Mouse (Mus musculus): Measurements from ENCODE around the gene Tekt5. TPM values are rescaled to one million over a fixed set of nuclear protein-coding genes. Genes with fewer than 3 reads are reported as not detected.

The Tekt5 gene
- polyA plus RNA-seq, 1 experiment from 2014 or later = 20.9 TPM

- Histone ChIP-seq H3K4me2 (ENCODE audit: low read depth, low read length) (no peak overlapping the region), H3K36me3 (ENCODE audit: control insufficient read depth, insufficient read depth, low read length) (no peaks in the 10 kb centered on the region), H3K27ac (ENCODE audit: low read depth, low read length) (no peak overlapping the region), H3K9ac (replicated peaks; ENCODE audit: low read depth, low read length) (no peak overlapping the region), H3K9me3 (ENCODE audit: control insufficient read depth, low read length) (no peaks in the 10 kb centered on the region), H3K4me1 (ENCODE audit: control insufficient read depth, insufficient read depth, low read length) (no peaks in the 10 kb centered on the region), H3K4me3 (ENCODE audit: low read depth, low read length) (no peak overlapping the region), H3K27me3 (ENCODE audit: control insufficient read depth, insufficient read depth, low read length) (no peaks in the 10 kb centered on the region)
- no peak for ATAC-seq (ENCODE audit: low read depth)
- 53% methylated on average over 7 of the region's 7 CpGs for WGBS
These were observed 62.6 kb downstream of the Tekt5 start for GRCm38 (mm10) chr16:10332732-10333131.

- no peaks in the 10 kb centered on the region for H3K36me3 ChIP-seq (ENCODE audit: control insufficient read depth, insufficient read depth, low read length)
- H3K4me1 ChIP-seq (ENCODE audit: control insufficient read depth, insufficient read depth, low read length) = no peaks in the 10 kb centered on the region
- ATAC-seq (ENCODE audit: low read depth) = no peak
- H3K9ac ChIP-seq (replicated peaks; ENCODE audit: low read depth, low read length) = no peak overlapping the region
- H3K27me3 ChIP-seq (ENCODE audit: control insufficient read depth, insufficient read depth, low read length) = no peaks in the 10 kb centered on the region
- no peak overlapping the region for H3K4me3 ChIP-seq (ENCODE audit: low read depth, low read length)
- H3K4me2 ChIP-seq (ENCODE audit: low read depth, low read length) = no peak overlapping the region
- WGBS = 87% methylated on average over 12 of the region's 12 CpGs
- H3K27ac ChIP-seq (ENCODE audit: low read depth, low read length) = no peak overlapping the region
- no peaks in the 10 kb centered on the region for H3K9me3 ChIP-seq (ENCODE audit: control insufficient read depth, low read length)
These were observed 64.4 kb downstream of the Tekt5 start for GRCm38 (mm10) chr16:10330586-10331495.

- no peak for ATAC-seq (ENCODE audit: low read depth)
- Histone ChIP-seq H3K4me3 (ENCODE audit: low read depth, low read length) (no peak overlapping the region), H3K9me3 (ENCODE audit: control insufficient read depth, low read length) (no peaks in the 10 kb centered on the region), H3K36me3 (ENCODE audit: control insufficient read depth, insufficient read depth, low read length) (no peaks in the 10 kb centered on the region), H3K4me2 (ENCODE audit: low read depth, low read length) (no peak overlapping the region), H3K27ac (ENCODE audit: low read depth, low read length) (no peak overlapping the region), H3K27me3 (ENCODE audit: control insufficient read depth, insufficient read depth, low read length) (no peaks in the 10 kb centered on the region), H3K4me1 (ENCODE audit: control insufficient read depth, insufficient read depth, low read length) (no peaks in the 10 kb centered on the region), H3K9ac (replicated peaks; ENCODE audit: low read depth, low read length) (no peak overlapping the region)
- 49% methylated on average over 13 of the region's 13 CpGs for WGBS
These were observed 67.5 kb downstream of the Tekt5 start for GRCm38 (mm10) chr16:10327563-10328333.

GRCm38 (mm10) chr16:10319914-10320569, 75.2 kb downstream of the Tekt5 start:
- ATAC-seq (ENCODE audit: low read depth) = no peak
- H3K27ac ChIP-seq (ENCODE audit: low read depth, low read length) = no peak overlapping the region
- H3K4me2 ChIP-seq (ENCODE audit: low read depth, low read length) = no peak overlapping the region
- H3K9me3 ChIP-seq (ENCODE audit: control insufficient read depth, low read length) = no peaks in the 10 kb centered on the region
- H3K36me3 ChIP-seq (ENCODE audit: control insufficient read depth, insufficient read depth, low read length) = no peaks in the 10 kb centered on the region
- WGBS = 55% methylated on average over 17 of the region's 17 CpGs
- H3K4me3 ChIP-seq (ENCODE audit: low read depth, low read length) = no peak overlapping the region
- H3K4me1 ChIP-seq (ENCODE audit: control insufficient read depth, insufficient read depth, low read length) = no peaks in the 10 kb centered on the region
- no peaks in the 10 kb centered on the region for H3K27me3 ChIP-seq (ENCODE audit: control insufficient read depth, insufficient read depth, low read length)
- H3K9ac ChIP-seq (replicated peaks; ENCODE audit: low read depth, low read length) = no peak overlapping the region

GRCm38 (mm10) chr16:10317197-10317544, 78.1 kb downstream of the Tekt5 start:
- no peak for ATAC-seq (ENCODE audit: low read depth)
- H3K9me3 ChIP-seq (ENCODE audit: control insufficient read depth, low read length) = no peaks in the 10 kb centered on the region
- 56% methylated on average over 4 of the region's 4 CpGs for WGBS

GRCm38 (mm10) chr16:10316493-10317196, 78.6 kb downstream of the Tekt5 start:
- Histone ChIP-seq H3K4me3 (ENCODE audit: low read depth, low read length) (no peak overlapping the region), H3K4me1 (ENCODE audit: control insufficient read depth, insufficient read depth, low read length) (0 out of 2 replicates have a peak, but pooled peaks cover 5% of the 10 kb centered on the region), H3K9me3 (ENCODE audit: control insufficient read depth, low read length) (no peaks in the 10 kb centered on the region), H3K27me3 (ENCODE audit: control insufficient read depth, insufficient read depth, low read length) (peaks cover 5% of the 10 kb centered on the region; the same call in 1 of the 2 replicates), H3K9ac (replicated peaks; ENCODE audit: low read depth, low read length) (no peak overlapping the region), H3K36me3 (ENCODE audit: control insufficient read depth, insufficient read depth, low read length) (no peaks in the 10 kb centered on the region), H3K4me2 (ENCODE audit: low read depth, low read length) (no peak overlapping the region), H3K27ac (ENCODE audit: low read depth, low read length) (no peak overlapping the region)
- ATAC-seq (ENCODE audit: low read depth) = no peak
- 87% methylated on average over 10 of the region's 10 CpGs for WGBS

More at GRCm38 (mm10) chr16:10317197-10317544, 78.1 kb downstream of the Tekt5 start:
- Histone ChIP-seq H3K4me3 (ENCODE audit: low read depth, low read length) (no peak overlapping the region), H3K9ac (replicated peaks; ENCODE audit: low read depth, low read length) (no peak overlapping the region), H3K27me3 (ENCODE audit: control insufficient read depth, insufficient read depth, low read length) (peaks cover 5% of the 10 kb centered on the region; the same call in 1 of the 2 replicates), H3K36me3 (ENCODE audit: control insufficient read depth, insufficient read depth, low read length) (no peaks in the 10 kb centered on the region), H3K4me2 (ENCODE audit: low read depth, low read length) (no peak overlapping the region), H3K27ac (ENCODE audit: low read depth, low read length) (no peak overlapping the region), H3K4me1 (ENCODE audit: control insufficient read depth, insufficient read depth, low read length) (0 out of 2 replicates have a peak, but pooled peaks cover 5% of the 10 kb centered on the region)

GRCm38 (mm10) chr16:10313646-10314088, 81.6 kb downstream of the Tekt5 start, which contains the start of gene Emp2:
Emp2 (minus strand) TSS chr16:10313968.
- no peaks in the 10 kb centered on the region for H3K9me3 ChIP-seq (ENCODE audit: control insufficient read depth, low read length)
- H3K36me3 ChIP-seq (ENCODE audit: control insufficient read depth, insufficient read depth, low read length) = no peaks in the 10 kb centered on the region
- peaks cover 5% of the 10 kb centered on the region; the same call in 1 of the 2 replicates for H3K27me3 ChIP-seq (ENCODE audit: control insufficient read depth, insufficient read depth, low read length)
- H3K27ac ChIP-seq (ENCODE audit: low read depth, low read length) = no peak within 1 kb of the TSS
- WGBS = under 1% methylated on average over 36 of the region's 40 CpGs
- ATAC-seq (ENCODE audit: low read depth) = peak; percentile 82; the same call in 1 of the 2 replicates
- H3K4me2 ChIP-seq (ENCODE audit: low read depth, low read length) = peak within 1 kb of the TSS; percentile 72
- peak within 1 kb of the TSS; percentile 36 for H3K4me3 ChIP-seq (ENCODE audit: low read depth, low read length)
- H3K4me1 ChIP-seq (ENCODE audit: control insufficient read depth, insufficient read depth, low read length) = 0 out of 2 replicates have a peak, but pooled peaks cover 5% of the 10 kb centered on the region
- peak within 1 kb of the TSS; percentile 39 for H3K9ac ChIP-seq (replicated peaks; ENCODE audit: low read depth, low read length)

- H3K27me3 ChIP-seq (ENCODE audit: control insufficient read depth, insufficient read depth, low read length) = peaks cover 5% of the 10 kb centered on the region; the same call in 1 of the 2 replicates
- 0 out of 2 replicates have a peak, but pooled peaks cover 5% of the 10 kb centered on the region for H3K4me1 ChIP-seq (ENCODE audit: control insufficient read depth, insufficient read depth, low read length)
- H3K36me3 ChIP-seq (ENCODE audit: control insufficient read depth, insufficient read depth, low read length) = no peaks in the 10 kb centered on the region
- peak overlapping the region; percentile 72 for H3K4me2 ChIP-seq (ENCODE audit: low read depth, low read length)
- 0 out of 2 replicates have a peak overlapping the region, but pooled peaks have one; percentile 39 for H3K9ac ChIP-seq (replicated peaks; ENCODE audit: low read depth, low read length)
- H3K9me3 ChIP-seq (ENCODE audit: control insufficient read depth, low read length) = no peaks in the 10 kb centered on the region
- 3% methylated on average over 15 of the region's 15 CpGs for WGBS
- no peak overlapping the region for H3K27ac ChIP-seq (ENCODE audit: low read depth, low read length)
- ATAC-seq (ENCODE audit: low read depth) = peak; percentile 68; the same call in 1 of the 2 replicates
- H3K4me3 ChIP-seq (ENCODE audit: low read depth, low read length) = peak overlapping the region; percentile 36
These were observed 82.1 kb downstream of the Tekt5 start for GRCm38 (mm10) chr16:10313226-10313625.
